Mouse (Mus musculus) ES-Bruce4 (cell line): ENCODE data around the gene Nr5a1. TPM values are rescaled to one million over a fixed set of nuclear protein-coding genes. Genes with fewer than 3 reads are reported as not detected.

Source experiments
- H3K27ac ChIP-seq: 2 replicates; pipeline ENCODE4 v1.5.1; 2012; ENCODE audit warnings: low read length, inconsistent platforms; ENCODE audit not compliant: insufficient read depth
- H3K27me3 ChIP-seq: 2 replicates; pipeline ENCODE4 v1.6.1; 2012; ENCODE audit warnings: mild to moderate bottlenecking, low read length, inconsistent platforms; ENCODE audit not compliant: control insufficient read depth, poor library complexity, insufficient read depth, severe bottlenecking
- H3K36me3 ChIP-seq: 2 replicates; pipeline ENCODE4 v1.6.1; 2012; ENCODE audit warnings: inconsistent platforms, mild to moderate bottlenecking, low read length, moderate library complexity; ENCODE audit not compliant: control insufficient read depth, poor library complexity, insufficient read depth, severe bottlenecking
- H3K4me1 ChIP-seq: one replicate; pipeline ENCODE4 v1.8.1; 2011; ENCODE audit warnings: low read length; ENCODE audit not compliant: control insufficient read depth, insufficient read depth
- H3K4me3 ChIP-seq: 2 replicates; pipeline ENCODE4 v1.5.1; 2011; ENCODE audit warnings: low read depth, mild to moderate bottlenecking, low read length
- H3K9ac ChIP-seq: 2 replicates; pipeline ENCODE4 v1.6.1; 2012; ENCODE audit warnings: low read depth, mild to moderate bottlenecking, inconsistent platforms; ENCODE audit not compliant: poor library complexity, severe bottlenecking
- H3K9me3 ChIP-seq: replicated peaks from 2 replicates; pipeline ENCODE4 v1.6.1; 2012; ENCODE audit warnings: mild to moderate bottlenecking, low read length, inconsistent platforms; ENCODE audit not compliant: control insufficient read depth, poor library complexity, insufficient read depth, severe bottlenecking
- CTCF ChIP-seq: IDR thresholded peaks from one replicate; pipeline ENCODE4 v1.8.1; 2011; ENCODE audit warnings: low read depth, low read length
- EP300 ChIP-seq: IDR thresholded peaks from 2 replicates; pipeline ENCODE4 v1.6.1; 2011; ENCODE audit warnings: low read depth, low read length; ENCODE audit not compliant: insufficient read depth
- POLR2A ChIP-seq: IDR thresholded peaks from one replicate; pipeline ENCODE4 v1.8.1; 2011; ENCODE audit warnings: low read length; ENCODE audit not compliant: insufficient read depth
- polyA plus RNA-seq: library from polyadenylated mRNA; stranded (reverse); fragments of >200 nt; gene quantifications from 2 replicates; pipeline ENCODE4 v1.2.4, GENCODE M21; 2011; ENCODE audit warnings: low read depth; ENCODE audit not compliant: missing spikeins, insufficient read depth, insufficient read length

Nr5a1 gene
- polyA plus RNA-seq, 1 experiment: not detected

- H3K9me3 ChIP-seq: no peaks in the 10 kb centered on the region
- H3K36me3 ChIP-seq: no peaks in the 10 kb centered on the region
- H3K4me3 ChIP-seq: no peak overlapping the region
- no peaks in the 10 kb centered on the region for H3K4me1 ChIP-seq
- H3K27ac ChIP-seq: no peak overlapping the region
- no peak overlapping the region for H3K9ac ChIP-seq
- no peak for TF ChIP-seq POLR2A
- TF ChIP-seq EP300: no peak
- H3K27me3 ChIP-seq: no peaks in the 10 kb centered on the region
Measured at GRCm38 (mm10) chr2:38652565-38653292, 61.6 kb downstream of the Nr5a1 start.

GRCm38 (mm10) chr2:38652098-38652497 is 62.2 kb downstream of the Nr5a1 start:
- TF ChIP-seq CTCF: no peak
- TF ChIP-seq EP300: no peak
- no peak for TF ChIP-seq POLR2A

GRCm38 (mm10) chr2:38650340-38650739 is 64.0 kb downstream of the Nr5a1 start:
- no peaks in the 10 kb centered on the region for H3K27me3 ChIP-seq
- no peak overlapping the region for H3K27ac ChIP-seq
- H3K4me1 ChIP-seq: no peaks in the 10 kb centered on the region
- no peak overlapping the region for H3K9ac ChIP-seq
- H3K4me3 ChIP-seq: no peak overlapping the region
- H3K36me3 ChIP-seq: no peaks in the 10 kb centered on the region
- TF ChIP-seq CTCF (no peak), POLR2A (no peak), EP300 (no peak)
- H3K9me3 ChIP-seq: no peaks in the 10 kb centered on the region

More at GRCm38 (mm10) chr2:38652098-38652497, 62.2 kb downstream of the Nr5a1 start:
- Histone ChIP-seq H3K4me1 (no peaks in the 10 kb centered on the region), H3K4me3 (no peak overlapping the region), H3K27ac (no peak overlapping the region), H3K9ac (no peak overlapping the region), H3K9me3 (no peaks in the 10 kb centered on the region), H3K27me3 (no peaks in the 10 kb centered on the region), H3K36me3 (no peaks in the 10 kb centered on the region)

GRCm38 (mm10) chr2:38647661-38648060 is 66.7 kb downstream of the Nr5a1 start:
- Histone ChIP-seq H3K4me1 (no peaks in the 10 kb centered on the region), H3K36me3 (no peaks in the 10 kb centered on the region), H3K9me3 (no peaks in the 10 kb centered on the region), H3K4me3 (no peak overlapping the region), H3K27me3 (no peaks in the 10 kb centered on the region), H3K27ac (no peak overlapping the region), H3K9ac (no peak overlapping the region)
- TF ChIP-seq CTCF (no peak), POLR2A (no peak), EP300 (no peak)

DNA sequence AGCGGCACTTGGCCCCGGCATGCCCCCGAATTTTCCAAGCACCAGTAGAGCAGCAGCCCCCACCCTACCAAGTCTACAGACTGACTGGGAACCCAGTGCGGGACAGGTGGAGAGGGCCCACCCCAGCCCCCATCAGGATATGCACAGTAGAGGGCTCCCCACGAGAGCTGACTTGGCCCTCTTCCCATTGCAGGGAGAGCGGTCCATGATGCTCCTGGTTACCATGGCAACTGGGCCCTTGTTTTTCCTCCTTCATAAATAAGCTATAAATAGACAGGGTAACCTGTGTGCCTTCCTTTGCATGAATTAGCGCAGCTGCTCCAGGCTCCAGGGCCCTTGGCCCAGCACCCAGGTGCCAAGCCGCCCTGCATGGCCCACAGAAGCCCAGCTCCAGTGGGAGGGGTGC is 67.1 kb downstream of the Nr5a1 start:
- Histone ChIP-seq H3K36me3 (no peaks in the 10 kb centered on the region; the same call in 1 of the 2 replicates), H3K4me3 (no peak overlapping the region), H3K9me3 (no peaks in the 10 kb centered on the region), H3K9ac (no peak overlapping the region), H3K4me1 (no peaks in the 10 kb centered on the region), H3K27me3 (no peaks in the 10 kb centered on the region), H3K27ac (no peak overlapping the region)
- TF ChIP-seq POLR2A (no peak), CTCF (no peak), EP300 (no peak)

GRCm38 (mm10) chr2:38645936-38646335 is 68.4 kb downstream of the Nr5a1 start:
- Histone ChIP-seq H3K4me3 (no peak overlapping the region), H3K9ac (no peak overlapping the region)

More at GRCm38 (mm10) chr2:38645936-38646335, 68.4 kb downstream of the Nr5a1 start:
- TF ChIP-seq CTCF: peak; percentile 70
- TF ChIP-seq EP300: no peak
- TF ChIP-seq POLR2A: no peak
- H3K36me3 ChIP-seq: peaks cover 11% of the 10 kb centered on the region
- no peaks in the 10 kb centered on the region for H3K4me1 ChIP-seq
- H3K9me3 ChIP-seq: no peaks in the 10 kb centered on the region
- no peak overlapping the region for H3K27ac ChIP-seq
- H3K27me3 ChIP-seq: no peaks in the 10 kb centered on the region
